In genomic region chr6:49227184-49227735, GRCm38 (mm10) we compare ENCODE assay signal across 8 mouse cellular contexts. TPM values are rescaled to one million over a fixed set of nuclear protein-coding genes. Genes with fewer than 3 reads are reported as not detected.
A peak's percentile ranks its signal among the peaks of the same experiment; 100 is the strongest.
DNase-seq lines count a peak whose midpoint lies in the region; ATAC-seq and TF ChIP-seq lines count a peak whose summit lies in the region.

No protein-coding gene starts in this region.

- H3K36me3 ChIP-seq in liver, embryonic 14.5 days (replicated peaks; ENCODE audit: control insufficient read depth, insufficient read depth, low read depth): no peaks in the 10 kb centered on the region

- no peaks in the 10 kb centered on the region for H3K9me3 ChIP-seq in liver, embryonic 14.5 days (ENCODE audit: control insufficient read depth, low read length)

- H3K4me2 ChIP-seq in liver, embryonic 14.5 days (ENCODE audit: low read depth): peak overlapping the region; percentile 38

- WGBS in liver, embryonic 14.5 days (ENCODE audit: insufficient replicate concordance): 7% methylated on average over 15 of the region's 15 CpGs

- no peak overlapping the region for H3K9ac ChIP-seq in liver, embryonic 14.5 days (replicated peaks)

- H3K4me1 ChIP-seq in liver, embryonic 14.5 days (replicated peaks; ENCODE audit: control insufficient read depth in 2 of 2, insufficient read depth in 2 of 2, low read length in 1 of 2): no peaks in the 10 kb centered on the region; a peak in 1 of 4 replicates

- TF ChIP-seq EP300 in liver, embryonic 14.5 days (IDR thresholded peaks at IDR 0.05; ENCODE audit: low read depth): no peak

- peak; percentile 75 for TF ChIP-seq CTCF in liver, embryonic 14.5 days (IDR thresholded peaks at IDR 0.05; ENCODE audit: low read depth)

- intact Hi-C loops in heart, postnatal 14 days (cut with DNase I): loop anchor here (5.0 kb wide), 1 partner anchor 35 kb away; the partner anchor contains the start of gene Tra2a

- H3K4me3 ChIP-seq in liver, embryonic 14.5 days (ENCODE audit: insufficient read depth in 1 of 2, low read depth in 2 of 2, low read length in 2 of 2): no peak overlapping the region

- no peaks in the 10 kb centered on the region for H3K27me3 ChIP-seq in liver, embryonic 14.5 days (ENCODE audit: control insufficient read depth, insufficient read depth, low read length)

- DNase-seq in adrenal gland, postnatal 10 days: peak; percentile 50
- no peak for DNase-seq in adrenal gland, adult 8-10 months
- peak; percentile 15 for DNase-seq in right cerebral cortex, postnatal 4 days
- DNase-seq in right cerebral cortex, adult 2 months (ENCODE audit: low spot score in 2 of 2): no peak
- DNase-seq in heart, postnatal 14 days: peak; percentile 25 to 41
- no peak for DNase-seq in liver, embryonic 14.5 days (ENCODE audit: low read depth in 3 of 3, low spot score in 3 of 3)
- DNase-seq in thymus, adult 18-20 months: peak; percentile 30 to 33
- no peak for DNase-seq in c-Kit-positive CD71-positive TER-119-positive erythroid progenitor cells, embryonic 14.5 days (ENCODE audit: low spot score)

- H3K27ac ChIP-seq in liver, embryonic 14.5 days: no peak overlapping the region

- 0 out of 2 replicates have a peak, but pooled peaks have one; percentile 45 for ATAC-seq in liver, embryonic 14.5 days (ENCODE audit: insufficient read depth)

RNA-seq across cellular contexts. Expression of gene Igf2bp3, which starts 12.5 kb away (rescaled TPM):
- 1 to 10 TPM; 7.1 to 7.6 TPM for total RNA-seq in adrenal gland, postnatal 10 days (2021)
- under 1 TPM in 2 of 4 experiments, not detected in 2; 0.05 to 0.12 TPM for total RNA-seq in adrenal gland, adult 8-10 months (2022)
- total RNA-seq in heart, postnatal 14 days (2021): 1 to 10 TPM in 1 of 2 experiments, under 1 TPM in 1; 0.93 to 1.6 TPM
- polyA plus RNA-seq in liver, embryonic 14.5 days (2012; rRNA removed): 5.0 and 7.6 TPM in 2 replicates
- polyA plus RNA-seq in liver, embryonic 14.5 days (2014; fragmentation: Nextera tagmentation; extraction: Ambion mirVana): 14.0 and 15.4 TPM in 2 replicates

RNA-seq across cellular contexts. Expression of gene Tra2a, which starts 36.6 kb away (rescaled TPM):
- 10 to 100 TPM; 47.8 to 51.1 TPM for total RNA-seq in adrenal gland, postnatal 10 days (2021)
- total RNA-seq in adrenal gland, adult 8-10 months (2022): 10 to 100 TPM; 55.9 to 86.1 (median 66.6) TPM
- 10 to 100 TPM; 30.9 to 42.3 TPM for total RNA-seq in heart, postnatal 14 days (2021)
- 46.4 and 61.4 TPM in 2 replicates for polyA plus RNA-seq in liver, embryonic 14.5 days (2012; rRNA removed)
- polyA plus RNA-seq in liver, embryonic 14.5 days (2014; fragmentation: Nextera tagmentation; extraction: Ambion mirVana): 16.1 and 16.4 TPM in 2 replicates

Comparison
In these comparisons a context has a peak if more than half of its experiments do, and no peak if none do; other contexts are left out.
1. DNase-seq: peak in adrenal gland, postnatal 10 days (single experiment), right cerebral cortex, postnatal 4 days (single experiment), heart, postnatal 14 days (2 of 2) and thymus, adult 18-20 months (2 of 2); none in adrenal gland, adult 8-10 months (single experiment), right cerebral cortex, adult 2 months (0 of 2), liver, embryonic 14.5 days (0 of 3) and c-Kit-positive CD71-positive TER-119-positive erythroid progenitor cells, embryonic 14.5 days (single experiment).